Mouse (Mus musculus) heart, adult 2 months (tissue): ENCODE results near the gene Hmga1b.

Source experiments
- CTCF ChIP-seq: fragments of 200-600 bp; IDR thresholded peaks from 2 replicates; pipeline ENCODE4 v1.8.1; 2022; ENCODE audit warnings: antibody characterized with exemption, mild to moderate bottlenecking, moderate library complexity
- EP300 ChIP-seq: fragments of 200-500 bp; IDR thresholded peaks from 2 replicates; pipeline ENCODE4 v1.6.1; 2011; ENCODE audit warnings: low read depth, low read length, control low read depth; ENCODE audit not compliant: insufficient read depth
- POLR2A ChIP-seq: fragments of 200-500 bp; IDR thresholded peaks from 2 replicates; pipeline ENCODE4 v1.6.1; 2011; ENCODE audit warnings: mild to moderate bottlenecking, low read depth, low read length, control low read depth; ENCODE audit not compliant: insufficient read depth

DNA sequence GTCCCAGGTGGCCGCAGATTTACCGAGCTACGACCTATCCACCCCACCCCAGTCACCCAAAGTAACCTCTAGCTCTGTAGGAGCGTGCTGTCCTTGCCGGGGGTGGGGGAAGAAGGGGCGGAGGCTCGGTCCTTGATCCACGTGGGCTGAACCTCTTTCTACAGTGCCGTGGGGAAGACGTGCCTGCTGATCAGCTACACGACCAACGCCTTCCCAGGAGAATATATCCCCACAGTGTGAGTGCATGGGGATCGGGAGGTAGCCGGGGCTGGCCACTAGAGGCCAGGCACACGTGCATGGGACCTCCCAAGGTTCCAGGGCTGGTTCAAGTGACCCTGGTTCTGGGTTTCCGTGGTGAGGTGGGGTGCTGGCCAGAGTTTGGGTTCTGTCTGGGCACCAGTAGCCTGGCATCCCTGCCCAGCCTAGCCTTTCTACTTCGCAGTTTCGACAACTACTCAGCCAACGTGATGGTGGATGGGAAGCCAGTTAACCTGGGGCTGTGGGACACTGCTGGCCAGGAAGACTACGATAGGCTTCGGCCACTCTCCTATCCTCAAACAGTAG lies 40.4 kb upstream of the Hmga1b start:
- no peak for TF ChIP-seq POLR2A
- TF ChIP-seq EP300, result no peak
- TF ChIP-seq CTCF, result no peak
